In the genomic region with DNA sequence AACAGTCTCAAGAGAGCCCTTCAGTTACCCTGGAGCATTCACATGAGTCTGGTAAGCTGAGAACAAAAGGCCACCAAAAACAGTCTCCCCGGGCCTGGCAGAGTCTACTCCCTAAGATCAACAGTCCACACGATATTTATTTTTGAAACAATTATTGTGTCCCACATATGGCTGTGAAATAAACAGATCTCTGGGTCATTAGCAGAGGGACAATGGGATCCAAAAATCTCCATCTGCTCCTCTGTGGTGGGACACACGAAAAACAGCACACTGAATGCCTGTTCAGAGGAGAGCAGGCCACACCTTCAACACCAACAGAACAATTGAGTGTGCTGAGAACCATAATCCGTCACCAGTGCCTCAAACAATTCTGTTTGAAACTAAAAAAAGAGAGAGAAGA, we compare ENCODE assay signal across 19 mouse cellular contexts.
A peak's percentile ranks its signal among the peaks of the same experiment; 100 is the strongest.
DNase-seq lines count a peak whose midpoint lies in the region; ATAC-seq lines count a peak whose summit lies in the region.
"Had no signal": no experiment of that assay in that cellular context is flagged by ENCODE, and none has a peak within 500 bp of the region (broad histone marks: within the 10 kb centered on the region; RNA-seq: fewer than 3 reads in every experiment).

No protein-coding gene starts in this region.

- no peak for ATAC-seq in hindbrain, embryonic 13.5 days (ENCODE audit: low FRiP score)
- ATAC-seq in neural tube, embryonic 11.5 days (ENCODE audit: insufficient read depth, low FRiP score, low TSS enrichment) = no peak
- ATAC-seq in neural tube, embryonic 15.5 days (ENCODE audit: low FRiP score) = no peak
- ATAC-seq: forebrain, embryonic 14.5 days; hindbrain, postnatal 0 days had no signal

- H3K27me3 ChIP-seq in hindbrain, embryonic 10.5 days (ENCODE audit: insufficient read depth, poor library complexity, severe bottlenecking) = no peaks in the 10 kb centered on the region
- H3K27me3 ChIP-seq in hindbrain, embryonic 13.5 days = no peaks in the 10 kb centered on the region
- H3K27me3 ChIP-seq in neural tube, embryonic 11.5 days (ENCODE audit: control insufficient read depth, insufficient read depth, low read length) = no peaks in the 10 kb centered on the region
- no peaks in the 10 kb centered on the region for H3K27me3 ChIP-seq in neural tube, embryonic 15.5 days (replicated peaks)
- H3K27me3 ChIP-seq: heart, embryonic 13.5 days; limb, embryonic 15.5 days; neural tube, embryonic 13.5 days had no signal

- peak overlapping the region; percentile 12; the same call in 1 of the 2 replicates for H3K27ac ChIP-seq in hindbrain, embryonic 10.5 days
- H3K27ac ChIP-seq in hindbrain, embryonic 13.5 days = no peak overlapping the region
- 0 out of 2 replicates have a peak overlapping the region, but pooled peaks have one; percentile 2 for H3K27ac ChIP-seq in neural tube, embryonic 11.5 days (ENCODE audit: low read depth, low read length)
- H3K27ac ChIP-seq in neural tube, embryonic 15.5 days (replicated peaks) = no peak overlapping the region
- H3K27ac ChIP-seq: heart, embryonic 13.5 days; hindbrain, postnatal 0 days; limb, embryonic 15.5 days; neural tube, embryonic 13.5 days had no signal

- H3K9me3 ChIP-seq in hindbrain, embryonic 10.5 days = no peaks in the 10 kb centered on the region
- H3K9me3 ChIP-seq in hindbrain, embryonic 13.5 days = no peaks in the 10 kb centered on the region
- H3K9me3 ChIP-seq in neural tube, embryonic 11.5 days (ENCODE audit: control insufficient read depth, low read length) = no peaks in the 10 kb centered on the region
- no peaks in the 10 kb centered on the region for H3K9me3 ChIP-seq in neural tube, embryonic 15.5 days (replicated peaks)
- H3K9me3 ChIP-seq: heart, embryonic 13.5 days; limb, embryonic 15.5 days; neural tube, embryonic 13.5 days had no signal

- no peak overlapping the region for H3K4me3 ChIP-seq in hindbrain, embryonic 10.5 days
- H3K4me3 ChIP-seq in hindbrain, embryonic 13.5 days = no peak overlapping the region
- no peak overlapping the region for H3K4me3 ChIP-seq in neural tube, embryonic 11.5 days (ENCODE audit: low read depth, low read length)
- no peak overlapping the region for H3K4me3 ChIP-seq in neural tube, embryonic 15.5 days (replicated peaks)
- H3K4me3 ChIP-seq: heart, embryonic 13.5 days; limb, embryonic 15.5 days; neural tube, embryonic 13.5 days had no signal

- H3K4me2 ChIP-seq in hindbrain, embryonic 13.5 days = no peak overlapping the region
- H3K4me2 ChIP-seq in neural tube, embryonic 11.5 days (ENCODE audit: low read depth) = no peak overlapping the region
- H3K4me2 ChIP-seq in neural tube, embryonic 15.5 days = no peak overlapping the region
- H3K4me2 ChIP-seq: heart, embryonic 13.5 days; limb, embryonic 15.5 days; neural tube, embryonic 13.5 days had no signal

- no peaks in the 10 kb centered on the region for H3K36me3 ChIP-seq in hindbrain, embryonic 10.5 days
- H3K36me3 ChIP-seq in hindbrain, embryonic 13.5 days = no peaks in the 10 kb centered on the region
- H3K36me3 ChIP-seq in neural tube, embryonic 11.5 days (ENCODE audit: control insufficient read depth, insufficient read depth, low read length) = no peaks in the 10 kb centered on the region
- H3K36me3 ChIP-seq in neural tube, embryonic 15.5 days = no peaks in the 10 kb centered on the region
- H3K36me3 ChIP-seq: heart, embryonic 13.5 days; limb, embryonic 15.5 days; neural tube, embryonic 13.5 days had no signal

- 35% methylated on average over 4 of the region's 4 CpGs for WGBS in hindbrain, embryonic 10.5 days
- WGBS in hindbrain, embryonic 13.5 days = 26% methylated on average over 4 of the region's 4 CpGs
- WGBS in neural tube, embryonic 11.5 days = 35% methylated on average over 4 of the region's 4 CpGs
- WGBS in neural tube, embryonic 15.5 days = 31% methylated on average over 4 of the region's 4 CpGs

- DNase-seq in hindbrain, embryonic 10.5 days (ENCODE audit: low spot score) = no peak
- no peak for DNase-seq in neural tube, embryonic 11.5 days (ENCODE audit: low spot score)
- DNase-seq in cerebellum, adult 9-10 months = peak; percentile 55
- DNase-seq in thymus, postnatal 0 days (ENCODE audit: low spot score) = no peak
- no peak for DNase-seq in urinary bladder, postnatal 25 days (ENCODE audit: low spot score)
- DNase-seq: adrenal gland, postnatal 14 days; embryo, embryonic 11 days; heart, postnatal 36 days; kidney, adult 11 months; kidney, postnatal 10 days; right cerebral cortex, postnatal 4 days; thymus, postnatal 4 days had no signal

- H3K4me1 ChIP-seq in hindbrain, embryonic 10.5 days (replicated peaks) = peaks cover 42% of the 10 kb centered on the region
- H3K4me1 ChIP-seq in hindbrain, embryonic 13.5 days (replicated peaks) = peaks cover 16% of the 10 kb centered on the region
- 0 out of 2 replicates have a peak, but pooled peaks cover 2% of the 10 kb centered on the region for H3K4me1 ChIP-seq in neural tube, embryonic 11.5 days (ENCODE audit: control insufficient read depth, insufficient read depth, low read length)
- no peaks in the 10 kb centered on the region for H3K4me1 ChIP-seq in neural tube, embryonic 15.5 days

- H3K9ac ChIP-seq in hindbrain, embryonic 13.5 days = no peak overlapping the region
- H3K9ac ChIP-seq in neural tube, embryonic 11.5 days (ENCODE audit: low read length) = no peak overlapping the region
- no peak overlapping the region for H3K9ac ChIP-seq in neural tube, embryonic 15.5 days (replicated peaks)
- H3K9ac ChIP-seq: heart, embryonic 13.5 days; limb, embryonic 15.5 days; neural tube, embryonic 13.5 days had no signal

Comparison
In these comparisons a context has a peak if more than half of its experiments do, and no peak if none do; other contexts are left out.
1. H3K27ac ChIP-seq: peak in hindbrain, embryonic 10.5 days (single experiment) and neural tube, embryonic 11.5 days (single experiment); none in hindbrain, embryonic 13.5 days (single experiment) and neural tube, embryonic 15.5 days (single experiment).